Mouse (Mus musculus) myocyte (in vitro differentiated cells): ENCODE measurements around the gene Phkb. TPM values are rescaled to one million over a fixed set of nuclear protein-coding genes. Genes with fewer than 3 reads are reported as not detected.

Experiments
- H3K27me3 ChIP-seq: one replicate; pipeline ENCODE4 v1.6.1; 2011; ENCODE audit not compliant: control insufficient read depth, insufficient read depth, insufficient read length
- H3K36me3 ChIP-seq: one replicate; pipeline ENCODE4 v1.6.1; 2011; ENCODE audit not compliant: control insufficient read depth, insufficient read depth
- H3K4me2 ChIP-seq: one replicate; pipeline ENCODE4 v1.6.1; 2011; ENCODE audit warnings: low read depth, control low read depth
- H3K4me3 ChIP-seq: one replicate; pipeline ENCODE4 v1.5.1; 2011; ENCODE audit warnings: mild to moderate bottlenecking, control low read depth, moderate library complexity
- H3K79me2 ChIP-seq: one replicate; pipeline ENCODE4 v1.6.1; 2011; ENCODE audit not compliant: control insufficient read depth, insufficient read depth
- H3ac ChIP-seq: one replicate; pipeline ENCODE4 v1.6.1; 2011; ENCODE audit not compliant: control insufficient read depth, insufficient read length
- CEBPB ChIP-seq: IDR thresholded peaks from 2 replicates; pipeline ENCODE4 v1.6.1; 2011; ENCODE audit warnings: mild to moderate bottlenecking, moderate library complexity; ENCODE audit not compliant: poor library complexity, insufficient read depth, severe bottlenecking
- E2F4 ChIP-seq: IDR thresholded peaks from one replicate; pipeline ENCODE4 v1.6.1; 2011; ENCODE audit warnings: mild to moderate bottlenecking, control low read depth, moderate library complexity; ENCODE audit not compliant: insufficient read depth
- MAX ChIP-seq: IDR thresholded peaks from one replicate; pipeline ENCODE4 v1.6.1; 2011; ENCODE audit warnings: low read depth, mild to moderate bottlenecking, control low read depth
- MYOD1 ChIP-seq, 3 experiments: IDR thresholded peaks; one replicate each; pipeline ENCODE4 v1.6.1; 2011; ENCODE audit warnings: control low read depth in 2 of 3, low read depth in 2 of 3, mild to moderate bottlenecking in 2 of 3, moderate library complexity in 1 of 3; ENCODE audit not compliant: insufficient read length in 2 of 3, control insufficient read depth in 1 of 3
- MYOG ChIP-seq, 3 experiments: IDR thresholded peaks; one replicate each; pipeline ENCODE4 v1.6.1; 2011; ENCODE audit warnings: control low read depth in 2 of 3, low read depth in 2 of 3, mild to moderate bottlenecking in 2 of 3; ENCODE audit not compliant: insufficient read length in 2 of 3, control insufficient read depth in 1 of 3, insufficient read depth in 1 of 3
- POLR2A ChIP-seq: IDR thresholded peaks from one replicate; pipeline ENCODE4 v1.6.1; 2011; ENCODE audit warnings: low read depth, mild to moderate bottlenecking, control low read depth, moderate library complexity; ENCODE audit not compliant: insufficient read length
- POLR2AphosphoS2 ChIP-seq: IDR thresholded peaks from one replicate; pipeline ENCODE4 v1.6.1; 2011; ENCODE audit warnings: low read depth, control low read depth; ENCODE audit not compliant: insufficient read length
- REST ChIP-seq: IDR thresholded peaks from one replicate; pipeline ENCODE4 v1.6.1; 2011; ENCODE audit warnings: mild to moderate bottlenecking, control low read depth, moderate library complexity; ENCODE audit not compliant: insufficient read depth, insufficient read length
- SRF ChIP-seq: IDR thresholded peaks from one replicate; pipeline ENCODE4 v1.6.1; 2011; ENCODE audit warnings: low read depth; ENCODE audit not compliant: control insufficient read depth, insufficient read length
- TCF12 ChIP-seq: IDR thresholded peaks from one replicate; pipeline ENCODE4 v1.6.1; 2011; ENCODE audit warnings: mild to moderate bottlenecking, control low read depth; ENCODE audit not compliant: poor library complexity, insufficient read depth, severe bottlenecking
- TCF3 ChIP-seq: IDR thresholded peaks from one replicate; pipeline ENCODE4 v1.6.1; 2011; ENCODE audit warnings: low read depth, control low read depth; ENCODE audit not compliant: insufficient read length
- USF1 ChIP-seq: IDR thresholded peaks from one replicate; pipeline ENCODE4 v1.6.1; 2011; ENCODE audit warnings: low read depth, mild to moderate bottlenecking, control low read depth, moderate library complexity
- polyA plus RNA-seq: library from polyadenylated mRNA; unstranded; fragments of >200 nt; fragmentation: generic; extraction: Trizol; gene quantifications from one replicate; pipeline ENCODE4 v1.2.1, GENCODE M21; 2012; ENCODE audit warnings: missing spikeins

Phkb gene
- polyA plus RNA-seq, 1 experiment, result 22.0 TPM

- TF ChIP-seq POLR2A (no peak), USF1 (no peak), E2F4 (no peak), TCF3 (no peak), REST (no peak), POLR2AphosphoS2 (no peak), MYOD1 (IDR thresholded peaks at IDR 0.05; ENCODE audit: control insufficient read depth in 1 of 3, insufficient read length in 2 of 3, low read depth in 2 of 3) (no peak), TCF12 (no peak), CEBPB (no peak), MAX (no peak), SRF (no peak)
- Histone ChIP-seq H3K4me2 (no peak overlapping the region), H3K27me3 (no peaks in the 10 kb centered on the region), H3ac (no peak overlapping the region), H3K79me2 (no peaks in the 10 kb centered on the region), H3K4me3 (no peak overlapping the region), H3K36me3 (no peaks in the 10 kb centered on the region)
Measured at GRCm38 (mm10) chr8:85860612-85861011, 19.9 kb downstream of the Phkb start.

- no peak for TF ChIP-seq REST
- no peak for TF ChIP-seq POLR2AphosphoS2
- no peak for TF ChIP-seq USF1
- no peak for TF ChIP-seq MYOG (IDR thresholded peaks at IDR 0.05; ENCODE audit: control insufficient read depth in 1 of 3, insufficient read depth in 1 of 3, insufficient read length in 2 of 3, low read depth in 2 of 3)
- TF ChIP-seq TCF12, result no peak
- TF ChIP-seq TCF3, result no peak
- TF ChIP-seq SRF, result no peak
- H3K4me2 ChIP-seq, result no peak overlapping the region
- no peaks in the 10 kb centered on the region for H3K27me3 ChIP-seq
Measured at GRCm38 (mm10) chr8:85862381-85862780, 21.6 kb downstream of the Phkb start.

GRCm38 (mm10) chr8:85871660-85872059 lies 30.9 kb downstream of the Phkb start:
- no peaks in the 10 kb centered on the region for H3K36me3 ChIP-seq
- TF ChIP-seq E2F4 (no peak), REST (no peak), POLR2AphosphoS2 (no peak), CEBPB (no peak), MYOG (IDR thresholded peaks at IDR 0.05; ENCODE audit: control insufficient read depth in 1 of 3, insufficient read depth in 1 of 3, insufficient read length in 2 of 3, low read depth in 2 of 3) (no peak), SRF (no peak), TCF12 (no peak), USF1 (no peak), POLR2A (no peak), MAX (no peak), TCF3 (no peak), MYOD1 (IDR thresholded peaks at IDR 0.05; ENCODE audit: control insufficient read depth in 1 of 3, insufficient read length in 2 of 3, low read depth in 2 of 3) (no peak)
- no peaks in the 10 kb centered on the region for H3K27me3 ChIP-seq

More at GRCm38 (mm10) chr8:85862381-85862780, 21.6 kb downstream of the Phkb start:
- Histone ChIP-seq H3K79me2 (no peaks in the 10 kb centered on the region), H3ac (no peak overlapping the region), H3K4me3 (no peak overlapping the region), H3K36me3 (no peaks in the 10 kb centered on the region)

GRCm38 (mm10) chr8:85877976-85878375 lies 37.2 kb downstream of the Phkb start:
- Histone ChIP-seq H3K4me3 (no peak overlapping the region), H3K79me2 (no peaks in the 10 kb centered on the region)
- TF ChIP-seq CEBPB (no peak), MYOG (IDR thresholded peaks at IDR 0.05; ENCODE audit: control insufficient read depth in 1 of 3, insufficient read depth in 1 of 3, insufficient read length in 2 of 3, low read depth in 2 of 3) (no peak), SRF (no peak), REST (no peak), TCF3 (no peak), E2F4 (no peak), MAX (no peak), MYOD1 (IDR thresholded peaks at IDR 0.05; ENCODE audit: control insufficient read depth in 1 of 3, insufficient read length in 2 of 3, low read depth in 2 of 3) (no peak), TCF12 (no peak), POLR2A (no peak), USF1 (no peak), POLR2AphosphoS2 (no peak)

More at GRCm38 (mm10) chr8:85871660-85872059, 30.9 kb downstream of the Phkb start:
- Histone ChIP-seq H3ac (no peak overlapping the region), H3K4me3 (no peak overlapping the region), H3K79me2 (no peaks in the 10 kb centered on the region), H3K4me2 (no peak overlapping the region)

GRCm38 (mm10) chr8:85879624-85880023 lies 38.9 kb downstream of the Phkb start:
- Histone ChIP-seq H3ac (no peak overlapping the region), H3K27me3 (no peaks in the 10 kb centered on the region), H3K4me3 (no peak overlapping the region), H3K79me2 (no peaks in the 10 kb centered on the region), H3K4me2 (no peak overlapping the region), H3K36me3 (peaks cover 5% of the 10 kb centered on the region)
- no peak for TF ChIP-seq POLR2AphosphoS2
- TF ChIP-seq POLR2A, result no peak
- TF ChIP-seq MYOG (IDR thresholded peaks at IDR 0.05; ENCODE audit: control insufficient read depth in 1 of 3, insufficient read depth in 1 of 3, insufficient read length in 2 of 3, low read depth in 2 of 3), result no peak
- TF ChIP-seq TCF3, result no peak
- no peak for TF ChIP-seq SRF
- no peak for TF ChIP-seq MYOD1 (IDR thresholded peaks at IDR 0.05; ENCODE audit: control insufficient read depth in 1 of 3, insufficient read length in 2 of 3, low read depth in 2 of 3)
- TF ChIP-seq REST, result no peak
- no peak for TF ChIP-seq CEBPB

More at GRCm38 (mm10) chr8:85877976-85878375, 37.2 kb downstream of the Phkb start:
- Histone ChIP-seq H3K27me3 (no peaks in the 10 kb centered on the region), H3ac (no peak overlapping the region), H3K4me2 (no peak overlapping the region), H3K36me3 (peaks cover 5% of the 10 kb centered on the region)
